Mouse (Mus musculus) activated CD4-positive, CD25-positive, alpha-beta regulatory T cell, adult 4 months (primary cell): ENCODE data around the gene Hmga1. TPM values are rescaled to one million over a fixed set of nuclear protein-coding genes. Genes with fewer than 3 reads are reported as not detected.

ENCODE experiments used
- ATAC-seq: one replicate; pipeline ENCODE4 v1.8.0; 2017
- polyA plus RNA-seq, 2 experiments: library from polyadenylated mRNA; unstranded; fragments of 100-300 nt; shearing (Covaris generic); gene quantifications; one replicate each; pipeline ENCODE4 v1.2.1; 2017

Hmga1 gene
- polyA plus RNA-seq, 2 experiments from 2014 or later = 48.0 to 73.5 TPM

DNA sequence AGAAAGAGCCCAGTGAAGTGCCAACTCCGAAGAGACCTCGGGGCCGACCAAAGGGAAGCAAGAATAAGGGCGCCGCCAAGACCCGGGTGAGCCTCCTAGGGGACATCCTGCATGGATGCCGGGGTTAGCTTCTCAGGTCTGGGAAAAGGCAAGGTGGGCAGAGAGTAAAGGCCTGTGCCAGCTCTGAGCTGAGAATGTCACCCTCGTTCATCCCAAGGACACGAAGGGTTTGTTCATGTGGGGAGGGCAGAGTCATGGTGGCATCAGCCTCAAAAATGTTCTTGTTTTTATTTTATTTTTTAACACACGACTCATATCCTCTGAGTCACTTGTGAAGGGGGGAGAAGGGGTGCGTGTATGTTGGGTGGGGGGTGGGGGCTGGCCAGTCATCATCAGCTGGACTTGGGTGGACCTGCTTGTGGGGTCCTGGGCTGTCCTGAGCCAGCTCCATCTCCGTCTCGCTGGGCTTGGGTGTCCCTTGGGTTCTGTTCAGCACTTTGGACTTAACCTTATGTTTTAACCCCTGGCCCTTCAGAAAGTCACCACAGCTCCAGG is 4.7 kb downstream of the Hmga1 start:
- ATAC-seq = no peak

DNA sequence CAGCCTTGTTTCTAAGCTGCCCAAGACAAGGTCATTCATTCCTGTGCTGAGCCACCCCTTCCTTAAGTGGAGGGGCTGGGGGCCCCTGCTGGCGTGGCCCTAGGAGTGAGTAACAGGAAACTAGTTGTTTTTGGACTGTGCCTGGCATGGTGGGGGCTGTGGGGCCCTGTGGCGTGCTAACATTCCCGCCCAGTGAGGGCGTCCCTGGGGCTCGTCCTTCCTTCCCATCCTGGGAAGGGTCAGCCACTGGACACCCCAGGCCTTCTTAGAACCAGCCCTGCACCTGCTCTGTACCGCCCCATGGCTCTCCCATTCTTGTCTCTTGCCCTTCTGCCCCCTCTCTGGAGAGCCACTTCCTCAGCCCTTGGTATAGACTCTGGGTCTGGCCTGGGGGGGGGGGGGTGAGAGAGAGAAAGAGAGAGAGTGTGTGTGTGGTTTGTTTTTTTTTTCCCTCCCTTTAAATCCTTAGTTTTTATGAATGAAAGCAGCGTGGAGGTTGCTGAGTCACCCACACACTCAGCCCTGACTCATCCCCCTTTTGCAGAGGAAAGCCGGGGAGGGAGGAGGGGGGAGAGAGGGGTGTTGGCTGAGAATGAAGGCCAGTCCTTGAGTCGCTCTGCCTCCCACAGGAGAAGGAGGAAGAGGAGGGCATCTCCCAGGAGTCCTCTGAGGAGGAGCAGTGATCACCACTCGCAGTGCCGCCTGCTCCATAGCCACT is 5.7 kb downstream of the Hmga1 start:
- no peak for ATAC-seq

DNA sequence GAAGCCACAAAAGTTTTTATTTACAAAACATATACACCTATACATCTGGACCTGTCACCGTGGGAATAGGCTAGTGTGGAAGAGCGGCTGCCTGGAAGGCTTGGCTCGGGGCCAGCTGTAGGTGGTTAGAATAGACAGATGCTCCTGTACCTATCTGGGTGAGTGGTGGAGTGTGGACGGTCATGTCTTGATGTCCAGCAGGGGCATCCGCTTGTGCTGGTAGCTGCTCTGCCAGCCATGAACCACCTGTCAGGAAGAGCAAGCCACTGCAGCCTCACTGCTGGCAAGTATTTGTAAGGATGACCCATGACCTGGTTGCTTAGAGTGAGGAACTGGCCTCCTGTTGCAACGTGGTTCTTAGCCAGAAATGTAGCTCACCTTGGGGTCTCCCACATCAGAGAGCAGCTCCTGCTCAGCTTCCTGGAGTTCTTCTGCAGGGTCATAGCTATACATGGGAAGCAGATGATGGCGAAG is 7.5 kb downstream of the Hmga1 start:
- ATAC-seq = no peak

- peak; percentile 5 for ATAC-seq
Measured at GRCm38 (mm10) chr17:27564391-27565162, 8.3 kb downstream of the Hmga1 start.

GRCm38 (mm10) chr17:27565163-27565941 is 9.1 kb downstream of the Hmga1 start, which contains the start of gene AI413582:
TSS of gene AI413582 (minus strand) at chr17:27565756.
- peak; percentile 93 for ATAC-seq

GRCm38 (mm10) chr17:27565942-27566267 is 9.6 kb downstream of the Hmga1 start:
- peak; percentile 34 for ATAC-seq

GRCm38 (mm10) chr17:27568228-27568627 is 11.9 kb downstream of the Hmga1 start:
- ATAC-seq = no peak

GRCm38 (mm10) chr17:27571315-27571714 is 15.0 kb downstream of the Hmga1 start:
- no peak for ATAC-seq

DNA sequence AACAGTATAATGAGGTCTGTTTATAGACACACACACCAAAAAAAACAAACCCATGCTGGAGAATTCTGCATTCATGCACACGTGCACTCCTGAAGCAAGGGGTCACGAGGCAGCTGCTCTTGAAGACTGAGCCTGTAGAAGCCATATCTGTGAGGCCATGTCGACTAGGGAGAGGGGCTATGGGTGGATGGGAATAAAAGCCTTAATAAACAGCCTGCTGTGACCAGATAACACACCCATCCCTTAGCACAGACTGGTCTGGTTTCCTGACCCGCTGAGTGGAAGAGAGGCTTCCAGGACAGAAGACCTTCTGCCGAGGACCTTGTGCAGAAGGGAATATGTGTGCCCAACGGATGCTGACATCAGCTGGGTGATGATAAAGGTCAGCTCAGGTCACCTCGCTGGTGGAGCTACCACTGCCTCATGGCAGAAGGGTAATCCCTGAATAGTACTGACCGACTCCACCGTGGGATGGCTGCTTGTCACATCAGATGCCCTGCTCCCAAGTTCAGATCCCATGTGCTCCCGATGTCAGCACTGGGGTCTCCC is 17.5 kb downstream of the Hmga1 start:
- no peak for ATAC-seq

DNA sequence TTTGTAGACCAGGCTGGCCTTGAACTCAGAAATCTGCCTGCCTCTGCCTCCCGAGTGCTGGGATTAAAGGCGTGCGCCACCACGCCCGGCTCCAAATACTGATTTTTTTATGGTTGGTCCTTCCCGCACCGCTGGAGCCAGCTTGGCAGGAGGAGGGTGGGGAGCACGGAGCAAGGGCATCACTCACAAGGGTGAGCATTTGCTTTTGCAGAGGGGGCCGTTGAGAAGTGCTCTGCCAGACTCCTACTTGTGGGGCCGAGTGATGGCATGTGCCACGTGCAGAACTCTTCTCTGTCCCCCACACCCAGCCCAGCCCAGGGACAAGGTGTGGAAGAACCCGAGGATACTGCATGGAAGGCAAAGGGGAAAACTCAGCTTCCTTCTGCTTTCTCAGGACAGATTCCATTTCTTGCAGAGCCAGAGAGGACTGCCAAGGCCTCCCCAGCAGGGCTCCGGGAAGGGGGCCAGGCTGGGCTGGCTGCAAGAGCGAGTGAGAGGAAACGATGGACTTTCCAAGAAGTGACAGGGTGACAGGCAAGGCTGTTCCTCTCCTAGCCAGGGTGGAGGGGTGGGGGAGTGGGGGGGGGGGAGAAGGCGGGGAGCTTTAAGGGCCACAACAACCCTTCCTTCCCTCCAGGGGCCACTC is 18.3 kb downstream of the Hmga1 start:
- ATAC-seq = no peak

DNA sequence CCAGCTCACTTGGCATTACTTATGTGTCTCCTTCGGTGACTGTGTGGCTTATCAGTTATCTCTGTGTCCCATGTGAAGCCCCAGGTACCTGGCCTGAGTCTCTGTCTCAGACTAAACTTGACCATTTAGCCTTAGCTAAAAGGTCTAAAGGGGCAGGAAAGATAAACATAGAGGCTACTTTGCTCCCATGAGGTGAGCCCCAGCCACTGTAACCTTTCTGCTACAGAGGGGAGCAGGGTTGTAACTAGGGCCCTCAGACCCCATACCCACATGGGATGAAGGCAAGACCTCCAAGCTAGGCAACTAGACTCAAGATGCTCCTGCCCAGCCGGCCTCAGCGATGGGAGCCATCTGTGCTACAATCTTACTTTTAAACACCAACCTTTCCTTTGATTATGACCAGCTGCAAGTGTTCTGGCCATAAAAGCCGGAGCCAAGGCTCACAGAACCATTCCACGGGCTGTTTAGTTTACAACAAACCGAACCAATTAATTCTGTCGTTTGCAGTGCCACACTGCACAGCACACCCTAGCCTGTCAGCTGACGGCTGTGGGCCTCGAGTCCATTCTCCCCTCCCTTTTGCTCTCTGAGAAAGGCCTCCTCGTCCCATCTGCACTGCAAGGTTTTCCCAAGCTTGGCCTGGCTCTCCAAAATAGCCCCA is 18.9 kb downstream of the Hmga1 start:
- no peak for ATAC-seq

GRCm38 (mm10) chr17:27576056-27576455 is 19.8 kb downstream of the Hmga1 start:
- ATAC-seq = no peak

DNA sequence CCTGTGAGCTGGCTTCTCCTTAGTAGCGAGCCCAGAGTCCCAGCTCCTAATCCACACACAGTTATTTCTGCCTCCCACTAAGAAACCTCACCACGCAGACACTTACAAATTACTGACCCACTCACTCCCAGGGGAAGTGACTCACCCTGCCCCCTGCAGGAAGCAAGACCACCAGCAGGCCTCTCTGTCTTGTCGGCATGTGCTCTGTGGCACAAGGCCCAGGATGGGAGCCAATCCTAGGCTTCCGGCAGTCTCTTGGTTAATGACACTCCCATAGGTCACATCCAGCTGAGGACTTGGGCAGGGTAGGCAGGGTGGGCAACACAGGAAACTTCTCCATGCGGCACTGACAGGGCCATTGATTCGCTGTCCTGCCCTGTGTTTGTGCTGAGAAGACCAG is 21.2 kb downstream of the Hmga1 start:
- no peak for ATAC-seq

DNA sequence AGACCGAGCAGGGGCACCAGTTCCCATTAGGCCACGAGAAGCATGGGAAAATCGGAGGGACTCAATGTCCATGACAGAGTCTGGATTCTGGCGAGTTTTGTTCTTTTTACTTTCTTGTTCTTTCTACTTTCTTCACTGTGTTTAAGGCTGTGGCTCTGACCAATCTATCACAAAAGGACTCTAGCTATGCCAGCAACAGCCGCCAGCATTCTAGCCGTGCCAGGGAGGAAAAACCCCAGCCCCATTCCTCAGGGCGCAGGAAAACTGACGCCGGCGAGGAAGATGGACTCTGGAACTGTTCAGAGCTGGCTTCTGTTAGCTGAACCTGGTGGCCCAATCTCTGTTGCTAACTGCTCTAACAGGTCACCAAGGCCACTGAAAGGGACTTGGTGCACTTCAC is 22.2 kb downstream of the Hmga1 start:
- no peak for ATAC-seq

DNA sequence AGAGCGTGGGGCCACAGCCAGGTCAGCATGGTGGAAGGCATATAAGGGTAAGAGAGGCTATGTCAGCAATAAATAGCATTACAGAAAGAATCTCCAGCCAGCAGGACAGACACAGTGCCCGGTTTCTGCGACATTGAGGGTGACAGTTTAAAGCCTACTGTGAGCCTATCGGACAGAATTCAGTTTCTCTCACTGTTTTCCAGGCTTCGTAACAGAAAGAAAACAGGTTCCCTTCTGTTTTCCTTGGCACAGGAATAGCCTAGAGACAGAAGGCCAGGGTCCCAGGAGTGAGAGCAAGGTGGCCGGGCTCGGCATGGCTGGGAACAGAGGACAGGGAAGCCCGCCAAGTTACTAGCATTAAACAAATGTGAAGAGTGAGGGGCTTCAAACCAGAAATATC is 23.5 kb downstream of the Hmga1 start:
- ATAC-seq = no peak

- ATAC-seq = no peak
Measured at GRCm38 (mm10) chr17:27580392-27581068, 24.2 kb downstream of the Hmga1 start.

- ATAC-seq = no peak
Measured at GRCm38 (mm10) chr17:27583185-27583894, 27.0 kb downstream of the Hmga1 start.

GRCm38 (mm10) chr17:27586661-27587060 is 30.4 kb downstream of the Hmga1 start:
- ATAC-seq = no peak

GRCm38 (mm10) chr17:27587252-27587651 is 31.0 kb downstream of the Hmga1 start:
- ATAC-seq = no peak

DNA sequence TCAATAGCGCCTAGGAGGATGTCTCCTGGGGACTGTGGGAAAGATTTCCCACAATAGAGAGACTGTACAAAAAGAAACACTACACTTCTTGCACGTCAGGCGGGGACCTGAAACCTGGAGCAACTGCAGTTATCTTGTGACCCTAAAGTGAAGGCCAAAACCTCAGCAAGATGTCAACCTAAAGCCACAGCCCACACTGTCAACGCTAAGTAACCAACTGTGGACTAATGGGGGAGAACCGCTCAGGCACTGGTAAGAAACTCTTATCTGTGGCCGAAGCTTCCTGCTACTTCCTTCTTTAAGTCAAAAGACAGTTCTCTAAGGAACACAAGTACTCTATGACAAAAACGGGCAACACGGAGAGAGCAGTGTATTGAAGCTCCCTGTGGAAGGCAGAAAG is 31.9 kb downstream of the Hmga1 start:
- no peak for ATAC-seq
